Mouse (Mus musculus): ENCODE data around the gene Ppp1r9a.

Ppp1r9a gene

GRCm38 (mm10) chr6:5102741-5103140, 200.0 kb downstream of the Ppp1r9a start:
- DNase-seq (ENCODE audit: low read depth, low spot score) = no peak

DNA sequence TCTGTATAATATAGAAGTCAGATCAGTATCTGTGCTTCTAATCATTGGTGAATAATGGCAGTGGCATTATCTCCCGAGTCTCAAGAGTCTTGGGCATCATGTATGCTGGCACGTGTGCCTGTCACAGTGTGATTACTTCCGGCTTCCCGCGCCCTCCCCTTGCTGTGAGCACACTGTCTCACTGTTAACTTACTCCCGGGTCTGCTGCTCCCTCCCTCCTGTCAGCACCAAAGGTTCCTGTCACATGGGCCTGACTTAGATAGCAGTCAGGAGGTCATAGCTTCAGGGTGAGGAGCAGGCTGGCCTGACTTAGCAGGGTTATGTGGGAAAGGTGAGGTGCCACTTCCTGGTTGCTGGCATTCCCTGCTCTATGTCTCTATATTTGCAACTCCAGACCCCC, 201.1 kb downstream of the Ppp1r9a start:
- no peak for DNase-seq (ENCODE audit: low read depth, low spot score)

GRCm38 (mm10) chr6:5104238-5104637, 201.5 kb downstream of the Ppp1r9a start:
- DNase-seq (ENCODE audit: low read depth, low spot score) = no peak

DNA sequence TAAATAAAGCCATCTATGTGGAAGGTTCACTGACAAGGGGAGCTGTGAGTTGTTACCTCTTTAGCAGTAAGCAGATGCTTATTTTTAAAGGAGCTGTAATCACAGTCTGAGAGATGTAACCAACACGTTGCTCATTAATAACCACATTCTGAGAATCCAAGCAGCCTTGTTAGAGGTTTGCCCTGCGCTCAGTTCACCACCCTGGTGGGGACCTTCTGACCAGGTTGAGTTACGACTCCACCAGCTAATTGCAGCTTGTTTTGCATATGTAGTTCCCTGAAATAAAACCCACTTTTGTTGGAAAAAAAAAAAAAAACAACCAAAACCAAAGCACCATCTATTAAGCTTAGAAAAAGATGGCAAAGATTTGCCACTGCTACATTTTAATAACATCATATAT, 205.8 kb downstream of the Ppp1r9a start:
- no peak for DNase-seq (ENCODE audit: low read depth, low spot score)

DNA sequence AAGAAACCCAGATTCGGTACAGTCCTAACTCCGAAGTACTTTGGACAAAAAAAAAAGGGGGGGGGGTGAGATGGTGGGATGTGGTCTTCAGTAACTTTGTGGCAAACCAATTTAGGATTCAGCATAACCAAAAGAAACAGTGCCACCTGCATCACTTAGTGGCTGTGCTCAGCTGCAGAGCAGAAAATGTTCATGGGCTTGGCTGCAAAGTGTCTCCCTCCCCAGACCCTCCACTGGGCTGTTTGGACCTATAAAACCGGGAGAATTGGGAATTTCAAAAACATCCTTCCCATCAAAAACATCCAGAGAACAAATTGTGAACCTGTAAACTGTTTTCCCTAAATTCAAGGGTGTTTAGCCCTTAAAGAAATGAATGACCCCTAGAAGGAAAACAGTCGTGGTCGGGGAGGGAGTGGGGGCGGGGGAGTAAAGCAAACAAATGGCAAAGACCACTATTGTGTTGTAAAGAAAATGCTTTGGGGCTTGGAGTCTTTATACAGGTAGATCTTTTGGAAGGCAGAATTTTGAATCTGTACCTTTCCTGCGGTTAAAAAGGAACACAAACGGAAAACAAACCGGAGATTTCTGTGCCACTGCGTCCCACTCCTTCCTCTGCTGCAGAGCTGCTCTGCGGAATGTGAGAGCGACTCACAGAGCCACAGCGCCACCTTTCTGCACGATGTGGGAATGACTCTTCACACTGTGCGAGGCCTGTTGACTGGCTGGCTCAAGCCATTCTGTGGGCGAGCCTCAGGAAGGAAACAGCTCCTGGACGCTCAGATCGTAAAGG, 207.4 kb downstream of the Ppp1r9a start:
- peak; percentile 79 for DNase-seq (ENCODE audit: low read depth, low spot score)

DNA sequence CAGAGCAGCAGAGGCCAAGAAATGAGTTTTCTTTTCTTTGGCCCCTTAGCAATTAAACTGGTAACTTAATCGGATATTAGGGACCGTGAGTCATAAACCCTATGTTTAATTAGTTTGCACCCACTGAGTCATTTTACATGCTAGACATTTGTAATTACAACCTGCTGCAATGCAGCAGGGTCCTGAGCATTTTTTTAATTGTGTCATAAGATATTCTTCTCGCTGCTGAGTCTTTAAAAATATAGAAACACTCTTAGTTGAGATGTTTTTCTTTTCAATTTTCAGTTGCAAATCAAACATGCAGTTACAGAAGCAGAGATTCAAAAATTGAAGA, 208.0 kb downstream of the Ppp1r9a start:
- DNase-seq (ENCODE audit: low read depth, low spot score) = no peak

- DNase-seq (ENCODE audit: low read depth, low spot score) = no peak
Observed at GRCm38 (mm10) chr6:5113103-5113502, 210.4 kb downstream of the Ppp1r9a start.

DNA sequence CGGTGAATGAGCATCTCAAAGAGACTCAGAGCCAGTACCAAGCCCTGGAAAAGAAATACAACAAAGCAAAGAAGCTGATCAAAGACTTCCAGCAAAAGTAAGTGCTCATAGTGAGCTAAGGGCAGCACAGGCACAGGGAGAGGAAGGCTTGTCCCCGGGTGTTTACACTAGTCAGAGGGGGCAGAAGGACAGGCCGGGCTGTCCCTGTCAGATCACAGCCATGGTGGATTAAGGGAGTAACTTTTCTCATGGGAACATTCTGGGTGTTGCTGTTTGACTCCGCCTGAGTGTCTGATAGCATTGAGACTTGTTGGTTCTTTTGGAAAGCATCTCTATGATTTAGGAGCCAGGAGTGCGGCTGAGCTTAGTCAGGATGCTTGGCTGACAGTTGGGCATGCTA, 211.0 kb downstream of the Ppp1r9a start:
- DNase-seq (ENCODE audit: low read depth, low spot score) = no peak

DNA sequence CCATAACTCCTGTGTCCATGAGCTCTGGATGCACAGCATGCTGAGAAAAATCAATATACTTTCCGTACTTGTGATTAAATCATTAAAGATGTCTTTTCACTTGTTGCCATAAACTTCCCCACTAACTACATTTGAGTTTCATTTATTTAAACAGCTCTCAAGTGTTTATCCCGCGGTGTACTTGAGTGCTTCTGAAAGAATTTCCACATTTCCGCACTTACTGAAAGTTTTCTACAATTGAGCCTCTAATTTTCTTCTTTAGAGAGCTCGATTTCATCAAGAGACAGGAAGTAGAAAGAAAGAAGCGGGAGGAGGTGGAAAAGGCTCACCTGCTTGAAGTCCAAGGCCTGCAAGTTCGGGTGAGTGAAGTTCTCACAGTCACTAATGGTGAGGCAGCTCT, 212.1 kb downstream of the Ppp1r9a start:
- no peak for DNase-seq (ENCODE audit: low read depth, low spot score)

DNA sequence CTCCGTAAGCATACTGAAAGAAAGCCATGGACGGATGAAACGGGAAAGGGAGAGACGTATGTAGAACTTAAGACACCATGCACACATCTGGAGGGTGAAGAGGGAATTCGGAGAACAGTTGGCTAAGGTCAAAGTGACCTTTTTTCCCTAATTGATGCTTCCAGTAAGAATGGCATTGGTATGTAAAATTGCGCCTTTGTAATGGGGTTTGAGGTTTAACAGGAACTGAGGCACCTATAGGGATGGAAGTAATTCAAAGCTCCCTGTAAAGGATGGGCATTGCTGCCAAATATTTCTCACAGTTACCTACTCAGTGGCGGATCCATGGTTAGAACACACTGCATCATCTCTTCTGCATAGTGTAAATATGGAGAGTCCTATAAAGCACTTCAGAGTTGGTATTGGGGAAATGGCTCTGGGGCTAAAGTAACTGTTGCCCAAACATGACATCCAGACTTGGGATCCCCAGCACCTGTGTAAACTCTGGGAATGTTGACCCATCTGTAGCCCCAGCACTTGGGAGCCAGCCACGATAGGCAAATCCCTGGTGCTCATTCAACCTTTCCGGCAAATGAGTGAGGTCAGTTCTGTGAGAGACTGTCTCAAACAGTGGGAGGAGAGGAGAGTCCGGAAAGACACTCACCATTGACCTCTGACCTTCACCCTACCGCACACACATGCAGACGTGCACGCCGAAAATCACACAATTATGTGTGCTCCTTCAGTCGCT, 216.6 kb downstream of the Ppp1r9a start:
- DNase-seq (ENCODE audit: low read depth, low spot score) = no peak

- DNase-seq (ENCODE audit: low read depth, low spot score) = no peak
Observed at GRCm38 (mm10) chr6:5120229-5120628, 217.5 kb downstream of the Ppp1r9a start.

DNA sequence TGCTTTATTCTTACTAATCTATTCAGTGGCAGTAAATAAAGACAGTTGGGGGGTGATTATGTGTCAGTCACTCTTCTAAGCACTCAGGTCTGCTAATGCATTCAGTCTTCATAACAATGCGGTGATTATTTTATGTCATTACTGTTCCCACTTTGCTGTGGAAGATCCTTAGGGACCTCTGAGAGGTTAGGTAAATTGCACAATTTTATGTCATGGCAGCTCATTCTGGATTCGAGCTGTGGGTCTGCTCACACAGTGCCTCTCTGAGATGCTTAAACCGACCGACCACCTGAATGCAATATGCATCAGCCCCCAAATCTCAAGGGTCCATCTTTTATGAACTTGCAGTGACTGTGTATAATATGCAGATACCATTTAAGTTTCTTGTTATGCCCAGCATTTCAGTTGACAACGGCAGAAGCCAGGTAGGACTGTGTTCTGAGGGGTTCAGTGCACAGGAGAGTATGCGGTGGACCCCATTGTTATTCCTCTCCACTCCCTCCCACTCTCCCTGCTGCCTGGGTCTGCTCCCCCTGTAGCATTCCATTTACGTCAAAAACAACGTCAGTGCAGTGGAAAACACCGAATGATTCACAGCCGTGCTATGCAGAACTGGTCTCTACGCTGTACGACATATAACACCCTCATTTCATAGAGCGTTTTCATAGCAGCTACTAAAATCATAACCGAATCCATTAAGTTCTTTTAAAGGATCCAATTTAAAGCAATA, 226.8 kb downstream of the Ppp1r9a start:
- DNase-seq (ENCODE audit: low read depth, low spot score) = no peak

- no peak for DNase-seq (ENCODE audit: low read depth, low spot score)
Observed at GRCm38 (mm10) chr6:5134986-5135385, 232.3 kb downstream of the Ppp1r9a start.

- DNase-seq (ENCODE audit: low read depth, low spot score) = no peak
Observed at GRCm38 (mm10) chr6:5136046-5136445, 233.3 kb downstream of the Ppp1r9a start.

GRCm38 (mm10) chr6:5138875-5139631, 236.3 kb downstream of the Ppp1r9a start:
- DNase-seq (ENCODE audit: low read depth, low spot score) = no peak

- DNase-seq (ENCODE audit: low read depth, low spot score) = no peak
Observed at GRCm38 (mm10) chr6:5139666-5140065, 236.9 kb downstream of the Ppp1r9a start.

DNA sequence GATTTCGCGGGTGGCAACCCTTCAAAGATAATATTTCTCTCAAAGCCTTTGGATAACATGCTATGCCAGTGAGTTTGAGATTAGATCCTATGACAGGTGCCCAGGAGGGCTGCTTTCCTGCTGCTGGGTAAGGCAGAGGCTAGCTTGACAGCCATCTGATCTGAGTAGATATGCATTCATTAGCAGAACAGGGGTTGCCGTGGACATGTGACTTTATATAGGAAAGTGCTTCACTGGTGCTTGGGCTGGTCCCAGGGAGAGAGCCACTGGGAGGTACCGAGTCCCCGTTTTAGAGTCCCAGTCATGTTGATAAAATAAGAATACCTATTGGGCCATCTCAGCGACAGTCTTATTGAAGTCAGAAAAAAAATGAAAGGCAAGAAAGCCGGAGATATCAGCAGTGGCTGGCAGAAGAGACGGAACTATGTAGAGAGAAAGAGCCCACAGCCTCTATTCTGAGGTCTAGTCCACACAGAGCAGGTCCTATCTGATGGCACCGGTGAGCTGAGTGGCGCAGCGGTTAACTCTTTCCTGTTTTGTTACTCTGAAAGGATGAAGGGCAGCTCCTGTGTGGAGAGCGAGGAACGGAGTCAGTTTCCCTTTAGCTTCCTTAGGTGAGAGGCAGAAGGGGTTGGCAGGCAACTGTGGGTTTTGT, 244.9 kb downstream of the Ppp1r9a start:
- no peak for DNase-seq (ENCODE audit: low read depth, low spot score)

- no peak for DNase-seq (ENCODE audit: low read depth, low spot score)
Observed at GRCm38 (mm10) chr6:5149941-5150340, 247.2 kb downstream of the Ppp1r9a start.

- peak; percentile 18 for DNase-seq (ENCODE audit: low read depth, low spot score)
Observed at GRCm38 (mm10) chr6:5151171-5151570, 248.5 kb downstream of the Ppp1r9a start.

GRCm38 (mm10) chr6:5152185-5152584, 249.5 kb downstream of the Ppp1r9a start:
- peak; percentile 25 for DNase-seq (ENCODE audit: low read depth, low spot score)

GRCm38 (mm10) chr6:5154786-5155185, 252.1 kb downstream of the Ppp1r9a start:
- DNase-seq (ENCODE audit: low read depth, low spot score) = no peak

All from skeletal muscle tissue, adult 2 months (tissue).